Mouse (Mus musculus) brain, embryonic 14.5 days (tissue): ENCODE measurements around the gene Rabep1.

ENCODE experiments used
- CTCF ChIP-seq: fragments of 200-500 bp; IDR thresholded peaks from 2 replicates; pipeline ENCODE4 v1.5.1; 2012; ENCODE audit warnings: inconsistent platforms, mild to moderate bottlenecking, moderate library complexity, borderline replicate concordance; ENCODE audit not compliant: insufficient read depth, insufficient read length; ENCODE audit errors: extremely low read depth
- POLR2A ChIP-seq: fragments of 200-500 bp; IDR thresholded peaks from 2 replicates; pipeline ENCODE4 v1.6.1; 2012; ENCODE audit warnings: mild to moderate bottlenecking, inconsistent platforms, borderline replicate concordance; ENCODE audit not compliant: poor library complexity, insufficient read depth, insufficient read length, severe bottlenecking; ENCODE audit errors: extremely low read depth

- TF ChIP-seq CTCF = no peak
- no peak for TF ChIP-seq POLR2A
Measured at GRCm38 (mm10) chr11:70919524-70919923, 74.9 kb downstream of the Rabep1 start.
